ENCODE assay signal across 21 mouse cellular contexts in genomic region chr6:87068209-87068608, GRCm38 (mm10). TPM values are rescaled to one million over a fixed set of nuclear protein-coding genes. Genes with fewer than 3 reads are reported as not detected.
DNase-seq lines count a peak whose midpoint lies in the region; ATAC-seq and TF ChIP-seq lines count a peak whose summit lies in the region.
"Had no signal": no experiment of that assay in that cellular context is flagged by ENCODE, and none has a peak within 500 bp of the region (broad histone marks: within the 10 kb centered on the region; RNA-seq: fewer than 3 reads in every experiment).

No protein-coding gene starts in this region.

- DNase-seq in liver (no peak), A20 (ENCODE audit: low read depth, low spot score) (peak; percentile 27)
- peak; percentile 15 for DNase-seq in splenic B cell, adult 2 months (ENCODE audit: low read depth, low spot score)
- DNase-seq in layer of hippocampus, postnatal 25 days (ENCODE audit: extremely low spot score in 1 of 2, low spot score in 1 of 2) = no peak
- no peak for DNase-seq in layer of hippocampus, adult 18-20 months (ENCODE audit: low spot score in 2 of 2)
- DNase-seq: adrenal gland, postnatal 10 days; cerebellum, adult 11-12 months; cerebellum, adult 9-11 months; cerebellum, postnatal 36 days; gastrocnemius, postnatal 14 days; heart, postnatal 36 days had no signal

- H3K4me2 ChIP-seq in liver, embryonic 16.5 days (ENCODE audit: low read depth, low read length) = no peak overlapping the region
- H3K4me2 ChIP-seq: embryonic facial prominence, embryonic 13.5 days; forebrain, embryonic 12.5 days; heart, embryonic 12.5 days; hindbrain, embryonic 15.5 days had no signal

- H3K4me1 ChIP-seq in liver, embryonic 16.5 days (ENCODE audit: control insufficient read depth, low read depth, low read length) = peaks cover 13% of the 10 kb centered on the region
- peaks cover 37% of the 10 kb centered on the region for H3K4me1 ChIP-seq in bone marrow macrophage, adult 2 months (ENCODE audit: control insufficient read depth, insufficient read depth, low read length)
- H3K4me1 ChIP-seq: embryonic facial prominence, embryonic 13.5 days; forebrain, embryonic 12.5 days; hindbrain, embryonic 15.5 days had no signal

- H3K9me3 ChIP-seq in liver, embryonic 16.5 days (replicated peaks; ENCODE audit: control insufficient read depth, low read length) = no peaks in the 10 kb centered on the region
- H3K9me3 ChIP-seq: embryonic facial prominence, embryonic 13.5 days; forebrain, embryonic 12.5 days; G1E; heart, embryonic 12.5 days; hindbrain, embryonic 15.5 days had no signal

- no peak for TF ChIP-seq POLR2A in bone marrow macrophage, adult 2 months (IDR thresholded peaks at IDR 0.05; ENCODE audit: borderline replicate concordance, low read depth, low read length)

- no peak for TF ChIP-seq CTCF in bone marrow macrophage, adult 2 months (IDR thresholded peaks at IDR 0.05; ENCODE audit: low read depth, low read length)

- ATAC-seq in liver, embryonic 16.5 days (ENCODE audit: low read depth) = peak; percentile 56; the same call in 1 of the 2 replicates
- ATAC-seq: forebrain, embryonic 16.5 days had no signal

- H3K27ac ChIP-seq in liver, embryonic 16.5 days (ENCODE audit: low read length) = no peak overlapping the region; the same call in 1 of the 2 replicates
- 0 out of 2 replicates have a peak overlapping the region, but pooled peaks have one; percentile 7 for H3K27ac ChIP-seq in bone marrow macrophage, adult 2 months (ENCODE audit: insufficient read depth, low read depth, low read length)
- H3K27ac ChIP-seq: embryonic facial prominence, embryonic 13.5 days; forebrain, embryonic 12.5 days; hindbrain, embryonic 15.5 days had no signal

- peaks cover 23% of the 10 kb centered on the region for H3K36me3 ChIP-seq in liver, embryonic 16.5 days (ENCODE audit: control insufficient read depth, insufficient read depth)
- peaks cover 15% of the 10 kb centered on the region for H3K36me3 ChIP-seq in splenic B cell, adult 2 months (ENCODE audit: control insufficient read depth, insufficient read depth, low read length, poor library complexity, severe bottlenecking)

- WGBS in liver, embryonic 16.5 days (ENCODE audit: insufficient replicate concordance) = 51% methylated on average over 2 of the region's 2 CpGs

- H3K9ac ChIP-seq in liver, embryonic 16.5 days (ENCODE audit: low read depth, low read length) = no peak overlapping the region
- H3K9ac ChIP-seq: embryonic facial prominence, embryonic 13.5 days; forebrain, embryonic 12.5 days; heart, embryonic 12.5 days; hindbrain, embryonic 15.5 days had no signal

- no peak overlapping the region for H3K4me3 ChIP-seq in liver, embryonic 16.5 days (ENCODE audit: low read depth, low read length)
- no peak overlapping the region for H3K4me3 ChIP-seq in bone marrow macrophage, adult 2 months (ENCODE audit: insufficient read depth, low read length)
- H3K4me3 ChIP-seq: embryonic facial prominence, embryonic 13.5 days; forebrain, embryonic 12.5 days; heart, embryonic 12.5 days; hindbrain, embryonic 15.5 days had no signal

- H3K27me3 ChIP-seq in liver, embryonic 16.5 days (ENCODE audit: control insufficient read depth, insufficient read depth, low read depth, low read length) = no peaks in the 10 kb centered on the region
- H3K27me3 ChIP-seq in splenic B cell, adult 2 months (ENCODE audit: control insufficient read depth, insufficient read depth, low read length, poor library complexity, severe bottlenecking) = no peaks in the 10 kb centered on the region
- H3K27me3 ChIP-seq: embryonic facial prominence, embryonic 13.5 days; forebrain, embryonic 12.5 days; heart, embryonic 12.5 days; hindbrain, embryonic 15.5 days had no signal

RNA-seq across cellular contexts. Expression of gene Gfpt1, which starts 25.6 kb away (rescaled TPM):
- polyA plus RNA-seq in liver, embryonic 16.5 days (2015; fragmentation: Nextera tagmentation; extraction: Ambion mirVana) = 6.2 and 6.7 TPM in 2 replicates
- 14.4 and 14.6 TPM in 2 replicates for polyA plus RNA-seq in bone marrow macrophage, adult 2 months (2012; ENCODE audit: insufficient read depth, insufficient read length, missing spikeins)
- 10 to 100 TPM; 50.0 to 51.7 TPM for total RNA-seq in layer of hippocampus, postnatal 25 days (2021)
- 10 to 100 TPM; 48.6 to 52.0 TPM for total RNA-seq in layer of hippocampus, adult 18-20 months (2021)

RNA-seq across cellular contexts. Expression of gene D6Ertd527e, which starts 36.3 kb away (rescaled TPM):
- polyA plus RNA-seq in liver, embryonic 16.5 days (2015; fragmentation: Nextera tagmentation; extraction: Ambion mirVana) = not detected in 2 replicates
- not detected in 2 replicates for polyA plus RNA-seq in bone marrow macrophage, adult 2 months (2012; ENCODE audit: insufficient read depth, insufficient read length, missing spikeins)
- total RNA-seq in layer of hippocampus, postnatal 25 days (2021) = not detected
- total RNA-seq in layer of hippocampus, adult 18-20 months (2021) = not detected
- total RNA-seq: gastrocnemius, adult 18-20 months; gastrocnemius, postnatal 14 days; heart, postnatal 36 days had no signal
- polyA plus RNA-seq: hindbrain, embryonic 11.5 days had no signal

RNA-seq across cellular contexts. Expression of gene Nfu1, which starts 59.2 kb away (rescaled TPM):
- polyA plus RNA-seq in liver, embryonic 16.5 days (2015; fragmentation: Nextera tagmentation; extraction: Ambion mirVana) = 40.9 and 44.0 TPM in 2 replicates
- 69.6 and 75.2 TPM in 2 replicates for polyA plus RNA-seq in bone marrow macrophage, adult 2 months (2012; ENCODE audit: insufficient read depth, insufficient read length, missing spikeins)
- total RNA-seq in layer of hippocampus, postnatal 25 days (2021) = 10 to 100 TPM; 57.5 to 59.6 TPM
- 10 to 100 TPM; 58.4 to 61.1 TPM for total RNA-seq in layer of hippocampus, adult 18-20 months (2021)

Comparison
In these comparisons a context has a peak if more than half of its experiments do, and no peak if none do; other contexts are left out.
1. DNase-seq: peak in A20 (single experiment) and splenic B cell, adult 2 months (single experiment); none in liver (single experiment), layer of hippocampus, postnatal 25 days (0 of 2) and layer of hippocampus, adult 18-20 months (0 of 2).